Mouse (Mus musculus) forebrain, embryonic 15.5 days (tissue): ENCODE results near the gene Prkn. TPM values are rescaled to one million over a fixed set of nuclear protein-coding genes. Genes with fewer than 3 reads are reported as not detected.

ENCODE experiments used
- ATAC-seq: fragments of 200-750 bp; cut with Nextera tagmentation; replicated peaks from 2 replicates; pipeline ENCODE4 v1.8.0; 2017; ENCODE audit warnings: mild to moderate bottlenecking, moderate TSS enrichment, moderate library complexity
- H3K27ac ChIP-seq: fragments of 300-500 bp; sonication (generic); replicated peaks from 2 replicates; pipeline ENCODE4 v1.5.1; 2015; ENCODE audit warnings: mild to moderate bottlenecking, inconsistent platforms
- H3K27me3 ChIP-seq: fragments of 300-500 bp; sonication (generic); 2 replicates; pipeline ENCODE4 v1.6.1; 2015; ENCODE audit warnings: inconsistent platforms
- H3K36me3 ChIP-seq: fragments of 300-500 bp; sonication (generic); 2 replicates; pipeline ENCODE4 v1.6.1; 2015; ENCODE audit warnings: mild to moderate bottlenecking, inconsistent platforms
- H3K4me1 ChIP-seq: fragments of 300-500 bp; sonication (generic); 2 replicates; pipeline ENCODE4 v1.6.1; 2015; ENCODE audit warnings: inconsistent platforms
- H3K4me2 ChIP-seq: fragments of 300-500 bp; sonication (generic); replicated peaks from 2 replicates; pipeline ENCODE4 v1.6.1; 2015; ENCODE audit warnings: mild to moderate bottlenecking, inconsistent platforms
- H3K4me3 ChIP-seq: fragments of 300-500 bp; sonication (generic); 2 replicates; pipeline ENCODE4 v1.5.1; 2015; ENCODE audit warnings: mild to moderate bottlenecking, inconsistent platforms
- H3K9ac ChIP-seq: fragments of 300-500 bp; sonication (generic); replicated peaks from 2 replicates; pipeline ENCODE4 v1.6.1; 2015; ENCODE audit warnings: mild to moderate bottlenecking, inconsistent platforms
- H3K9me3 ChIP-seq: fragments of 300-500 bp; sonication (generic); 2 replicates; pipeline ENCODE4 v1.6.1; 2016; ENCODE audit warnings: inconsistent platforms
- WGBS: fragments of 180-500 bp; shearing (Covaris S2); methylation state at CpG from one replicate; pipeline ENCODE4 v1.1.7; 2015; ENCODE audit warnings: mixed read lengths; 5-methylcytosine and 5-hydroxymethylcytosine counted together
- polyA plus RNA-seq: library from polyadenylated mRNA; unstranded; fragments of >200 nt; fragmentation: Nextera tagmentation; extraction: Ambion mirVana; gene quantifications from 2 replicates; pipeline ENCODE4 v1.2.1, GENCODE M21; 2015

Gene Prkn
- polyA plus RNA-seq, 1 experiment from 2014 or later: 3.6 TPM

DNA sequence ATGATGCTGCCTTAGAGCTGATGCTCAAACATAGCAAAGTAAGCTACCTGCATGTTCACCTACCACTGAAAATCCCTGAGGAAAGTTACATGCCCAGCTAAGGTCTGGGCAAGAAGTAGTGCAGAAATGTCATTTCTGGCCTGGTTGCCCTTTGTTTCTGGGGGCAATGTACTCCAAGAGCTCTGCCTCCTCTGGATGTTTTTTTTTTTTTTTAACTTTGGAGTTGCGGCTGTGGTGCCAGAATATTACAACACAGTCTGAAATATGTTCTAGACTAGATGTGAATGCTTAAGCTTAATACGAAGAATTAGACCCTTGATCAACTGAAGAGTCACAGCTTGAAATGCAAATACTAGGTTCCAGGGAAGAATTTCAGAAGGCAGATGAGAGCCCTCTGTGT is 911.1 kb downstream of the Prkn start:
- H3K4me3 ChIP-seq: no peak overlapping the region
- H3K4me1 ChIP-seq: no peaks in the 10 kb centered on the region
- no peak overlapping the region for H3K4me2 ChIP-seq
- no peak for ATAC-seq
- H3K27me3 ChIP-seq: no peaks in the 10 kb centered on the region
- no peaks in the 10 kb centered on the region for H3K9me3 ChIP-seq
- no peaks in the 10 kb centered on the region for H3K36me3 ChIP-seq
- no peak overlapping the region for H3K27ac ChIP-seq
- H3K9ac ChIP-seq: no peak overlapping the region
- WGBS: 92% methylated on average over 2 of the region's 2 CpGs

DNA sequence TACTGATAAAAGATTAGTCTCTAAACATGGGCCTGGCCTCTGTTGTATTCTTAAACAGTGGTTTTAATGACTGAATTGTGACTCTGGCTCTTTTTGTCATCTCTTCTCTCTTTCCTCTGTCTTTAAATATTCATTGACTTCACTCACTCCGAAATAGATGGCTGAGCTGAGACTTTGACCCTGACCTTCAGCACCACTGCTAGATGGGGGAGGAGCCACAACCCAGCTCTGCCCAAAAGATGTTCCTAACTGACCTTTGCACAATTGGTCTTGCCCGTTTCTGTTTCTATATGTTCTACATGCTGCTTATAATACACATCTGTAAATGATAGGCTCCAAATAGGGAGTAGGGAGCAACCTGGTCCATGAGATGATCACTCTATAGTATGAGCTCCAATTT is 912.5 kb downstream of the Prkn start:
- no peak overlapping the region for H3K4me2 ChIP-seq
- H3K9ac ChIP-seq: no peak overlapping the region
- H3K27me3 ChIP-seq: no peaks in the 10 kb centered on the region
- H3K36me3 ChIP-seq: no peaks in the 10 kb centered on the region
- H3K4me3 ChIP-seq: no peak overlapping the region
- WGBS: 64% methylated on average over 2 of the region's 2 CpGs
- no peak for ATAC-seq
- H3K27ac ChIP-seq: no peak overlapping the region
- no peaks in the 10 kb centered on the region for H3K4me1 ChIP-seq
- H3K9me3 ChIP-seq: no peaks in the 10 kb centered on the region

DNA sequence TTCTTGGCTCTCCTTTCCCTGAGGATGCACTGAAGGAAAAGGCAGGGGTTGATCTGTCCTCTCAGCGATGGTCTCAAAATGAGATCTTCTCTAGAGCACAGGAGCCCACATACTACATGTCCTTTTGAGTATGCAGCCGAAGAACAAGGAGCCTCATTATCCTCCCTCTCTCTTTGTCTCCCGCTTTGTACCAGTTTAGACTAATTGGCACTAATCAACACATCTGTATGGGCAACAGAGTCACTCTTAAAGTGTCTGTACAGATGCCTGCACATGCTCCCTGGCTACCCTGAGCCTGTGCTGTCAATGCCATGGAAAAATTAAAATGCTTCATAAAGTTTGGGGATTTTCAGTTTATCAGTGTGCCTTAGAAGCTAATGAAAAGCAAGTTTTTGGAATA is 924.9 kb downstream of the Prkn start:
- Histone ChIP-seq H3K9me3 (no peaks in the 10 kb centered on the region), H3K4me2 (no peak overlapping the region), H3K36me3 (no peaks in the 10 kb centered on the region), H3K4me3 (no peak overlapping the region), H3K9ac (no peak overlapping the region), H3K4me1 (peaks cover 14% of the 10 kb centered on the region; the same call in 1 of the 2 replicates), H3K27ac (no peak overlapping the region), H3K27me3 (no peaks in the 10 kb centered on the region)
- no peak for ATAC-seq
- WGBS: 6% methylated on average over 3 of the region's 3 CpGs

DNA sequence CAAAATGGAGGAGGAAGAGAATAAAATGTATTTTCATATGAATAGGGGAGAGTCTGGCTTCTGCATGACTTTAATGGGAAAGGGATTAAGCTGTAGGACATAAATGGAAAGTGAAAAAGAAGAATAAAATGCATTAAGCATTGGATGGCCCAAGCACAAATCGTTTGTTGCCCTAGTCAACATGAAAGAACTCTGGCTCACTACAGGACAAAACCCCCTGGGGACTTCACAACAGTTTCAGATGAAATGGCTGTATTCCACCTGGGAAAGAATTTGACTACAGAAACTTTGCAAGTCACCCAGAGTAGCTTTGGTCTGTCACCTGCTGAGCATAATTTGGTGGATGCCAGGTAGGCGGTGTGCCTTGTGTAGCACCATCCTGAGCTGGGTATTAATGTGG is 925.4 kb downstream of the Prkn start:
- 20% methylated on average over 2 of the region's 2 CpGs for WGBS

DNA sequence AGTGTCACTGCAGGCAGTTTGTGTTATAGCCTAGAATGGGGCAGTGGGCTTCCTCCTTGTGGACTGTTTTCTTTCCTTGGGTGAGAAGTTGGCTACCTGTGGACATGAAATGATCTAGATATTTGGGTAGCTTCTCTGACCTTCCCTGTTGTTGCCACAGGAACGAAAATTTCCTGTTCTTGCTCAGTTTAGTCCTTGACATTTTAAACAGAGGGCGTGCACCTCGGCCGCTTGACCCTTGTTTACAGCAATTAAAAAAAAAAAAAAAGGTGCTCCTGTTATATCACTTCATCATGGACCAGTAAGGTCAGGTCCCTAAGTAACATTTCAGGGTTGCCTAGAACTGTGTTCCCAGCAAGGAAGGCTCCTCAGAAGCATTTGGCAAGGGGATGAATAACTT is 927.1 kb downstream of the Prkn start:
- ATAC-seq: no peak
- Histone ChIP-seq H3K9me3 (no peaks in the 10 kb centered on the region), H3K36me3 (no peaks in the 10 kb centered on the region), H3K27ac (no peak overlapping the region), H3K4me1 (peaks cover 14% of the 10 kb centered on the region; the same call in 1 of the 2 replicates), H3K4me3 (no peak overlapping the region), H3K27me3 (no peaks in the 10 kb centered on the region), H3K9ac (no peak overlapping the region), H3K4me2 (no peak overlapping the region)
- 95% methylated on average over 4 of the region's 4 CpGs for WGBS

More for the DNA sequence above, 925.4 kb downstream of the Prkn start:
- no peak for ATAC-seq
- H3K27ac ChIP-seq: no peak overlapping the region
- no peak overlapping the region for H3K4me3 ChIP-seq
- no peaks in the 10 kb centered on the region for H3K36me3 ChIP-seq
- H3K4me2 ChIP-seq: no peak overlapping the region
- H3K9me3 ChIP-seq: no peaks in the 10 kb centered on the region
- H3K27me3 ChIP-seq: no peaks in the 10 kb centered on the region
- peaks cover 14% of the 10 kb centered on the region; the same call in 1 of the 2 replicates for H3K4me1 ChIP-seq
- no peak overlapping the region for H3K9ac ChIP-seq

DNA sequence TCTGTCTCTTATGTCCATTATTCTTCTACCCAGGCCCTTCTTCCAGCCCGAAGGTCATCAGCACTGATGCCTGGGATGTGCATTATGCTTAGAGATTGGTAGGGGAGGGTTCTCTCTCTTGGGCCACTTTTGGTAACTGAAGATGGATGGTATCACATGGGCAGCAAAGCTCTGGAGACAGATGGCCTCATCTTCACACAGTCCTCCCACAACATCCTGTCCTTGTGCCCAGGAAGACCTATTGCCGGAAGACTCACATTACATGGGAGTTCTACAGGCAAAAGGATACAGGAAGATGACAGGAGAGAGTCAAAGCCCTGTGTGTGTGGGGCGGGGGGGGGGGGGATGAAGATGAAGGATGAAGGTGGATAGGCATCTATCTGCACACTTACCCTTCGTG is 928.2 kb downstream of the Prkn start:
- 90% methylated on average over 4 of the region's 4 CpGs for WGBS
- Histone ChIP-seq H3K4me2 (no peak overlapping the region), H3K27me3 (no peaks in the 10 kb centered on the region), H3K9ac (no peak overlapping the region), H3K36me3 (no peaks in the 10 kb centered on the region), H3K4me1 (peaks cover 14% of the 10 kb centered on the region; the same call in 1 of the 2 replicates), H3K9me3 (no peaks in the 10 kb centered on the region), H3K4me3 (no peak overlapping the region), H3K27ac (no peak overlapping the region)
- no peak for ATAC-seq

- Histone ChIP-seq H3K9me3 (no peaks in the 10 kb centered on the region), H3K36me3 (no peaks in the 10 kb centered on the region), H3K4me3 (no peak overlapping the region), H3K4me2 (no peak overlapping the region), H3K4me1 (peaks cover 14% of the 10 kb centered on the region; the same call in 1 of the 2 replicates), H3K27ac (no peak overlapping the region), H3K9ac (no peak overlapping the region), H3K27me3 (no peaks in the 10 kb centered on the region)
- no peak for ATAC-seq
- WGBS: 88% methylated on average over 1 of the region's 1 CpGs
These were observed 928.8 kb downstream of the Prkn start for GRCm38 (mm10) chr17:11768971-11769370.

- no peaks in the 10 kb centered on the region for H3K27me3 ChIP-seq
- no peaks in the 10 kb centered on the region for H3K36me3 ChIP-seq
- H3K4me3 ChIP-seq: no peak overlapping the region
- H3K27ac ChIP-seq: no peak overlapping the region
- 86% methylated on average over 3 of the region's 3 CpGs for WGBS
- no peak overlapping the region for H3K9ac ChIP-seq
- no peak for ATAC-seq
- H3K4me2 ChIP-seq: no peak overlapping the region
- peaks cover 14% of the 10 kb centered on the region; the same call in 1 of the 2 replicates for H3K4me1 ChIP-seq
- no peaks in the 10 kb centered on the region for H3K9me3 ChIP-seq
These were observed 929.3 kb downstream of the Prkn start for GRCm38 (mm10) chr17:11769513-11769912.

DNA sequence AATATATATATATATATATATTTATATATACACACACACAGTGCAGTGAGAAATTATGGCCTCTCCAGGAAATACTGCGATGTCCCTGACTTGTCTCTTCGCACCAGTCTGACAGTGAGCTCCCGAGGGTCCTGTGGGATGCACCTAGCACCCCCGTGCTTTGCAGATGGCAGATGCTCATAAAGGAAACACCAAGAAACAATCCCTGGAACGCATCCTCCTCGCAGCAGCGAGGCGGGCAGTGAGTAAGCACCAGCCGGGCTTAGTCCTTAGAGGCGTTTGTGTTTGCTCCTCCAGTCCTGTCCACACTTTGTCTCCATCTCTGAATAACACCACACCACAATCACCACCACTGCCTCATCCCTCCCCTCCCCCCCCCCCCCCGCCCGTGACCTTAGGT is 939.4 kb downstream of the Prkn start:
- Histone ChIP-seq H3K9me3 (no peaks in the 10 kb centered on the region), H3K4me2 (no peak overlapping the region), H3K36me3 (no peaks in the 10 kb centered on the region), H3K27me3 (no peaks in the 10 kb centered on the region), H3K4me1 (no peaks in the 10 kb centered on the region), H3K27ac (no peak overlapping the region), H3K4me3 (no peak overlapping the region), H3K9ac (no peak overlapping the region)
- ATAC-seq: no peak
- WGBS: 89% methylated on average over 11 of the region's 12 CpGs

- Histone ChIP-seq H3K9me3 (no peaks in the 10 kb centered on the region), H3K36me3 (no peaks in the 10 kb centered on the region), H3K4me3 (no peak overlapping the region), H3K27ac (no peak overlapping the region), H3K9ac (no peak overlapping the region), H3K27me3 (no peaks in the 10 kb centered on the region), H3K4me2 (no peak overlapping the region), H3K4me1 (no peaks in the 10 kb centered on the region)
- ATAC-seq: no peak
- WGBS: 60% methylated on average over 2 of the region's 2 CpGs
These were observed 939.8 kb downstream of the Prkn start for GRCm38 (mm10) chr17:11780005-11780404.

GRCm38 (mm10) chr17:11780805-11781481 is 940.8 kb downstream of the Prkn start:
- H3K4me1 ChIP-seq: no peaks in the 10 kb centered on the region
- ATAC-seq: no peak
- WGBS: 63% methylated on average over 12 of the region's 12 CpGs
- no peak overlapping the region for H3K4me2 ChIP-seq
- H3K9me3 ChIP-seq: no peaks in the 10 kb centered on the region
- no peak overlapping the region for H3K27ac ChIP-seq
- no peaks in the 10 kb centered on the region for H3K36me3 ChIP-seq
- no peaks in the 10 kb centered on the region for H3K27me3 ChIP-seq
- no peak overlapping the region for H3K9ac ChIP-seq
- H3K4me3 ChIP-seq: no peak overlapping the region

GRCm38 (mm10) chr17:11788270-11788936 is 948.2 kb downstream of the Prkn start:
- 92% methylated on average over 9 of the region's 9 CpGs for WGBS
- no peaks in the 10 kb centered on the region for H3K27me3 ChIP-seq
- H3K27ac ChIP-seq: no peak overlapping the region
- no peak overlapping the region for H3K9ac ChIP-seq
- H3K4me2 ChIP-seq: no peak overlapping the region
- no peaks in the 10 kb centered on the region for H3K36me3 ChIP-seq
- H3K4me1 ChIP-seq: no peaks in the 10 kb centered on the region
- H3K9me3 ChIP-seq: no peaks in the 10 kb centered on the region
- no peak overlapping the region for H3K4me3 ChIP-seq
- no peak for ATAC-seq

- no peaks in the 10 kb centered on the region for H3K9me3 ChIP-seq
- no peak for ATAC-seq
- H3K27me3 ChIP-seq: no peaks in the 10 kb centered on the region
- H3K36me3 ChIP-seq: no peaks in the 10 kb centered on the region
- no peak overlapping the region for H3K4me3 ChIP-seq
- no peak overlapping the region for H3K27ac ChIP-seq
- H3K9ac ChIP-seq: no peak overlapping the region
- no peak overlapping the region for H3K4me2 ChIP-seq
- no peaks in the 10 kb centered on the region for H3K4me1 ChIP-seq
- WGBS: 92% methylated on average over 3 of the region's 3 CpGs
These were observed 955.8 kb downstream of the Prkn start for GRCm38 (mm10) chr17:11795979-11796378.
